Mouse (Mus musculus): ENCODE measurements around the gene Ptpn1. TPM values are rescaled to one million over a fixed set of nuclear protein-coding genes. Genes with fewer than 3 reads are reported as not detected.

The Ptpn1 gene
- polyA plus RNA-seq, 1 experiment from 2014 or later: 50.8 TPM

GRCm38 (mm10) chr2:167982646-167983045 lies 50.8 kb downstream of the Ptpn1 start:
- H3K27ac ChIP-seq (ENCODE audit: low read length): no peak overlapping the region

GRCm38 (mm10) chr2:167984371-167984770 lies 52.5 kb downstream of the Ptpn1 start:
- no peak for ATAC-seq (replicated peaks; ENCODE audit: extremely low read depth, insufficient read depth, low FRiP score)
- Histone ChIP-seq H3K4me1 (ENCODE audit: control insufficient read depth, insufficient read depth, low read length) (peaks cover 16% of the 10 kb centered on the region), H3K9me3 (replicated peaks; ENCODE audit: control insufficient read depth, low read length) (no peaks in the 10 kb centered on the region), H3K9ac (ENCODE audit: low read length) (no peak overlapping the region), H3K4me2 (ENCODE audit: low read depth, low read length) (no peak overlapping the region), H3K36me3 (ENCODE audit: control insufficient read depth, insufficient read depth) (no peaks in the 10 kb centered on the region), H3K27me3 (ENCODE audit: control insufficient read depth, insufficient read depth, low read length) (no peaks in the 10 kb centered on the region), H3K27ac (ENCODE audit: low read length) (no peak overlapping the region), H3K4me3 (ENCODE audit: low read length) (no peak overlapping the region)
- 82% methylated on average over 5 of the region's 5 CpGs for WGBS

More at GRCm38 (mm10) chr2:167982646-167983045, 50.8 kb downstream of the Ptpn1 start:
- H3K4me1 ChIP-seq (ENCODE audit: control insufficient read depth, insufficient read depth, low read length): peaks cover 7% of the 10 kb centered on the region
- no peaks in the 10 kb centered on the region for H3K27me3 ChIP-seq (ENCODE audit: control insufficient read depth, insufficient read depth, low read length)
- no peaks in the 10 kb centered on the region for H3K9me3 ChIP-seq (replicated peaks; ENCODE audit: control insufficient read depth, low read length)
- 0 out of 2 replicates have a peak, but pooled peaks cover 5% of the 10 kb centered on the region for H3K36me3 ChIP-seq (ENCODE audit: control insufficient read depth, insufficient read depth)
- no peak for ATAC-seq (replicated peaks; ENCODE audit: extremely low read depth, insufficient read depth, low FRiP score)
- WGBS: 55% methylated on average over 9 of the region's 9 CpGs
- no peak overlapping the region for H3K4me3 ChIP-seq (ENCODE audit: low read length)
- no peak overlapping the region for H3K9ac ChIP-seq (ENCODE audit: low read length)
- no peak overlapping the region for H3K4me2 ChIP-seq (ENCODE audit: low read depth, low read length)

GRCm38 (mm10) chr2:167984946-167985345 lies 53.1 kb downstream of the Ptpn1 start:
- no peaks in the 10 kb centered on the region for H3K27me3 ChIP-seq (ENCODE audit: control insufficient read depth, insufficient read depth, low read length)
- 42% methylated on average over 3 of the region's 3 CpGs for WGBS
- no peak overlapping the region for H3K4me3 ChIP-seq (ENCODE audit: low read length)
- H3K9ac ChIP-seq (ENCODE audit: low read length): no peak overlapping the region
- no peak overlapping the region for H3K27ac ChIP-seq (ENCODE audit: low read length)
- H3K4me2 ChIP-seq (ENCODE audit: low read depth, low read length): no peak overlapping the region
- no peaks in the 10 kb centered on the region for H3K36me3 ChIP-seq (ENCODE audit: control insufficient read depth, insufficient read depth)
- H3K4me1 ChIP-seq (ENCODE audit: control insufficient read depth, insufficient read depth, low read length): peaks cover 19% of the 10 kb centered on the region
- H3K9me3 ChIP-seq (replicated peaks; ENCODE audit: control insufficient read depth, low read length): no peaks in the 10 kb centered on the region
- ATAC-seq (replicated peaks; ENCODE audit: extremely low read depth, insufficient read depth, low FRiP score): no peak

GRCm38 (mm10) chr2:167986762-167987161 lies 54.9 kb downstream of the Ptpn1 start:
- 0 out of 2 replicates have a peak overlapping the region, but pooled peaks have one; percentile 18 for H3K9ac ChIP-seq (ENCODE audit: low read length)
- 10% methylated on average over 7 of the region's 7 CpGs for WGBS

GRCm38 (mm10) chr2:167987640-167988039 lies 55.8 kb downstream of the Ptpn1 start:
- peaks cover 19% of the 10 kb centered on the region for H3K4me1 ChIP-seq (ENCODE audit: control insufficient read depth, insufficient read depth, low read length)

More at GRCm38 (mm10) chr2:167986762-167987161, 54.9 kb downstream of the Ptpn1 start:
- Histone ChIP-seq H3K4me2 (ENCODE audit: low read depth, low read length) (no peak overlapping the region), H3K4me3 (ENCODE audit: low read length) (no peak overlapping the region), H3K9me3 (replicated peaks; ENCODE audit: control insufficient read depth, low read length) (no peaks in the 10 kb centered on the region), H3K27ac (ENCODE audit: low read length) (no peak overlapping the region), H3K27me3 (ENCODE audit: control insufficient read depth, insufficient read depth, low read length) (no peaks in the 10 kb centered on the region), H3K4me1 (ENCODE audit: control insufficient read depth, insufficient read depth, low read length) (peaks cover 19% of the 10 kb centered on the region), H3K36me3 (ENCODE audit: control insufficient read depth, insufficient read depth) (no peaks in the 10 kb centered on the region)
- ATAC-seq (replicated peaks; ENCODE audit: extremely low read depth, insufficient read depth, low FRiP score): no peak

GRCm38 (mm10) chr2:167989310-167989709 lies 57.5 kb downstream of the Ptpn1 start:
- 30% methylated on average over 14 of the region's 14 CpGs for WGBS
- 0 out of 2 replicates have a peak overlapping the region, but pooled peaks have one; percentile 30 for H3K9ac ChIP-seq (ENCODE audit: low read length)

More at GRCm38 (mm10) chr2:167987640-167988039, 55.8 kb downstream of the Ptpn1 start:
- H3K27me3 ChIP-seq (ENCODE audit: control insufficient read depth, insufficient read depth, low read length): no peaks in the 10 kb centered on the region
- no peak overlapping the region for H3K9ac ChIP-seq (ENCODE audit: low read length)
- H3K4me3 ChIP-seq (ENCODE audit: low read length): no peak overlapping the region
- no peak overlapping the region for H3K4me2 ChIP-seq (ENCODE audit: low read depth, low read length)
- H3K36me3 ChIP-seq (ENCODE audit: control insufficient read depth, insufficient read depth): no peaks in the 10 kb centered on the region
- no peaks in the 10 kb centered on the region for H3K9me3 ChIP-seq (replicated peaks; ENCODE audit: control insufficient read depth, low read length)
- H3K27ac ChIP-seq (ENCODE audit: low read length): no peak overlapping the region
- WGBS: 32% methylated on average over 12 of the region's 12 CpGs
- no peak; the same call in 1 of the 2 replicates for ATAC-seq (replicated peaks; ENCODE audit: extremely low read depth, insufficient read depth, low FRiP score)

GRCm38 (mm10) chr2:167993260-167993659 lies 61.4 kb downstream of the Ptpn1 start:
- WGBS: 67% methylated on average over 13 of the region's 13 CpGs
- Histone ChIP-seq H3K27me3 (ENCODE audit: control insufficient read depth, insufficient read depth, low read length) (no peaks in the 10 kb centered on the region), H3K27ac (ENCODE audit: low read length) (no peak overlapping the region), H3K4me2 (ENCODE audit: low read depth, low read length) (no peak overlapping the region), H3K36me3 (ENCODE audit: control insufficient read depth, insufficient read depth) (no peaks in the 10 kb centered on the region), H3K4me1 (ENCODE audit: control insufficient read depth, insufficient read depth, low read length) (peaks cover 16% of the 10 kb centered on the region), H3K9ac (ENCODE audit: low read length) (no peak overlapping the region), H3K4me3 (ENCODE audit: low read length) (no peak overlapping the region), H3K9me3 (replicated peaks; ENCODE audit: control insufficient read depth, low read length) (no peaks in the 10 kb centered on the region)
- no peak for ATAC-seq (replicated peaks; ENCODE audit: extremely low read depth, insufficient read depth, low FRiP score)

More at GRCm38 (mm10) chr2:167989310-167989709, 57.5 kb downstream of the Ptpn1 start:
- Histone ChIP-seq H3K4me1 (ENCODE audit: control insufficient read depth, insufficient read depth, low read length) (peaks cover 19% of the 10 kb centered on the region), H3K9me3 (replicated peaks; ENCODE audit: control insufficient read depth, low read length) (no peaks in the 10 kb centered on the region), H3K4me3 (ENCODE audit: low read length) (no peak overlapping the region), H3K4me2 (ENCODE audit: low read depth, low read length) (no peak overlapping the region; the same call in 1 of the 2 replicates), H3K27me3 (ENCODE audit: control insufficient read depth, insufficient read depth, low read length) (no peaks in the 10 kb centered on the region), H3K36me3 (ENCODE audit: control insufficient read depth, insufficient read depth) (no peaks in the 10 kb centered on the region), H3K27ac (ENCODE audit: low read length) (no peak overlapping the region)
- peak; percentile 79 for ATAC-seq (replicated peaks; ENCODE audit: extremely low read depth, insufficient read depth, low FRiP score)

- H3K4me2 ChIP-seq (ENCODE audit: low read depth, low read length): no peak overlapping the region
- H3K4me1 ChIP-seq (ENCODE audit: control insufficient read depth, insufficient read depth, low read length): peaks cover 8% of the 10 kb centered on the region
- H3K27me3 ChIP-seq (ENCODE audit: control insufficient read depth, insufficient read depth, low read length): no peaks in the 10 kb centered on the region
- no peak overlapping the region for H3K9ac ChIP-seq (ENCODE audit: low read length)
- no peak for ATAC-seq (replicated peaks; ENCODE audit: extremely low read depth, insufficient read depth, low FRiP score)
- no peak overlapping the region for H3K4me3 ChIP-seq (ENCODE audit: low read length)
- WGBS: 54% methylated on average over 19 of the region's 19 CpGs
- no peaks in the 10 kb centered on the region for H3K36me3 ChIP-seq (ENCODE audit: control insufficient read depth, insufficient read depth)
- peaks cover 6% of the 10 kb centered on the region for H3K9me3 ChIP-seq (replicated peaks; ENCODE audit: control insufficient read depth, low read length)
- no peak overlapping the region for H3K27ac ChIP-seq (ENCODE audit: low read length)
Measured at GRCm38 (mm10) chr2:167995870-167996635, 64.2 kb downstream of the Ptpn1 start.

GRCm38 (mm10) chr2:167996672-167997215 lies 64.9 kb downstream of the Ptpn1 start:
- no peaks in the 10 kb centered on the region for H3K27me3 ChIP-seq (ENCODE audit: control insufficient read depth, insufficient read depth, low read length)
- H3K27ac ChIP-seq (ENCODE audit: low read length): no peak overlapping the region
- WGBS: 41% methylated on average over 8 of the region's 8 CpGs
- H3K36me3 ChIP-seq (ENCODE audit: control insufficient read depth, insufficient read depth): no peaks in the 10 kb centered on the region
- no peak overlapping the region for H3K4me3 ChIP-seq (ENCODE audit: low read length)
- peaks cover 8% of the 10 kb centered on the region for H3K4me1 ChIP-seq (ENCODE audit: control insufficient read depth, insufficient read depth, low read length)
- H3K4me2 ChIP-seq (ENCODE audit: low read depth, low read length): no peak overlapping the region
- ATAC-seq (replicated peaks; ENCODE audit: extremely low read depth, insufficient read depth, low FRiP score): no peak
- H3K9me3 ChIP-seq (replicated peaks; ENCODE audit: control insufficient read depth, low read length): peaks cover 6% of the 10 kb centered on the region
- no peak overlapping the region for H3K9ac ChIP-seq (ENCODE audit: low read length)
